Mouse (Mus musculus) embryonic facial prominence, embryonic 13.5 days (tissue): ENCODE measurements around the gene Mpp3. TPM values are rescaled to one million over a fixed set of nuclear protein-coding genes. Genes with fewer than 3 reads are reported as not detected.

Source experiments
- ATAC-seq: fragments of 200-750 bp; cut with Nextera tagmentation; 2 replicates; pipeline ENCODE4 v1.8.0; 2017; ENCODE audit warnings: low read depth; ENCODE audit not compliant: insufficient number of reproducible peaks, insufficient read depth, low FRiP score, low TSS enrichment
- H3K27ac ChIP-seq: fragments of 300-500 bp; sonication (generic); 2 replicates; pipeline ENCODE4 v1.5.1; 2015; ENCODE audit warnings: moderate library complexity, mild to moderate bottlenecking, inconsistent platforms
- H3K27me3 ChIP-seq: fragments of 300-500 bp; sonication (generic); 2 replicates; pipeline ENCODE4 v1.6.1; 2015; ENCODE audit warnings: mild to moderate bottlenecking, inconsistent platforms
- H3K36me3 ChIP-seq: fragments of 300-500 bp; sonication (generic); 2 replicates; pipeline ENCODE4 v1.6.1; 2015; ENCODE audit warnings: mild to moderate bottlenecking, inconsistent platforms
- H3K4me1 ChIP-seq: fragments of 300-500 bp; sonication (generic); 2 replicates; pipeline ENCODE4 v1.6.1; 2015; ENCODE audit warnings: inconsistent platforms
- H3K4me2 ChIP-seq: fragments of 300-500 bp; sonication (generic); 2 replicates; pipeline ENCODE4 v1.6.1; 2015; ENCODE audit warnings: moderate library complexity, mild to moderate bottlenecking, inconsistent platforms
- H3K4me3 ChIP-seq: fragments of 300-500 bp; sonication (generic); 2 replicates; pipeline ENCODE4 v1.5.1; 2015; ENCODE audit warnings: mild to moderate bottlenecking, inconsistent platforms
- H3K9ac ChIP-seq: fragments of 300-500 bp; sonication (generic); 2 replicates; pipeline ENCODE4 v1.6.1; 2015; ENCODE audit warnings: mild to moderate bottlenecking, inconsistent platforms
- H3K9me3 ChIP-seq: fragments of 300-500 bp; sonication (generic); 2 replicates; pipeline ENCODE4 v1.6.1; 2016; ENCODE audit warnings: inconsistent platforms
- WGBS: fragments of 180-500 bp; shearing (Covaris S2); methylation state at CpG from one replicate; pipeline ENCODE4 v1.1.7; 2015; ENCODE audit warnings: mixed read lengths; 5-methylcytosine and 5-hydroxymethylcytosine counted together
- polyA plus RNA-seq: library from polyadenylated mRNA; unstranded; fragments of >200 nt; fragmentation: Nextera tagmentation; extraction: Ambion mirVana; gene quantifications from 2 replicates; pipeline ENCODE4 v1.2.1, GENCODE M21; 2015

The Mpp3 gene
- polyA plus RNA-seq, 1 experiment from 2014 or later, result 4.3 TPM

- H3K9me3 ChIP-seq, result no peaks in the 10 kb centered on the region
- no peak overlapping the region for H3K27ac ChIP-seq
- H3K4me2 ChIP-seq, result peak overlapping the region; percentile 97
- H3K9ac ChIP-seq, result peak overlapping the region; percentile 66
- peaks cover 86% of the 10 kb centered on the region for H3K27me3 ChIP-seq
- WGBS, result under 1% methylated on average over 78 of the region's 78 CpGs
- H3K4me1 ChIP-seq, result peaks cover 25% of the 10 kb centered on the region
- H3K4me3 ChIP-seq, result peak overlapping the region; percentile 55
- ATAC-seq, result no peak
- H3K36me3 ChIP-seq, result no peaks in the 10 kb centered on the region
Observed at GRCm38 (mm10) chr11:101963473-101964291, 64.6 kb downstream of the Mpp3 start.

- 2% methylated on average over 11 of the region's 11 CpGs for WGBS
- Histone ChIP-seq H3K36me3 (no peaks in the 10 kb centered on the region), H3K9me3 (no peaks in the 10 kb centered on the region), H3K4me2 (peak overlapping the region; percentile 97), H3K27me3 (peaks cover 80% of the 10 kb centered on the region), H3K4me3 (peak overlapping the region; percentile 55), H3K27ac (no peak overlapping the region), H3K9ac (peak overlapping the region; percentile 66; the same call in 1 of the 2 replicates), H3K4me1 (peaks cover 25% of the 10 kb centered on the region)
- no peak for ATAC-seq
Observed at GRCm38 (mm10) chr11:101963043-101963442, 65.2 kb downstream of the Mpp3 start.

- Histone ChIP-seq H3K36me3 (no peaks in the 10 kb centered on the region), H3K4me2 (no peak overlapping the region), H3K9me3 (no peaks in the 10 kb centered on the region), H3K27me3 (peaks cover 32% of the 10 kb centered on the region), H3K27ac (no peak overlapping the region), H3K4me3 (no peak overlapping the region), H3K9ac (no peak overlapping the region), H3K4me1 (peaks cover 15% of the 10 kb centered on the region)
- ATAC-seq, result no peak
- 63% methylated on average over 5 of the region's 5 CpGs for WGBS
Observed at GRCm38 (mm10) chr11:101957476-101957875, 70.8 kb downstream of the Mpp3 start.

GRCm38 (mm10) chr11:101953441-101953840, 74.8 kb downstream of the Mpp3 start:
- peaks cover 8% of the 10 kb centered on the region; the same call in 1 of the 2 replicates for H3K27me3 ChIP-seq
- H3K4me3 ChIP-seq, result no peak overlapping the region
- no peak overlapping the region for H3K4me2 ChIP-seq
- no peaks in the 10 kb centered on the region for H3K36me3 ChIP-seq
- WGBS, result 62% methylated on average over 4 of the region's 4 CpGs
- no peaks in the 10 kb centered on the region for H3K9me3 ChIP-seq
- no peak overlapping the region for H3K9ac ChIP-seq
- 0 out of 2 replicates have a peak overlapping the region, but pooled peaks have one; percentile 1 for H3K27ac ChIP-seq
- peaks cover 15% of the 10 kb centered on the region for H3K4me1 ChIP-seq
- no peak for ATAC-seq

GRCm38 (mm10) chr11:101952541-101953341, 75.5 kb downstream of the Mpp3 start:
- ATAC-seq, result no peak
- H3K27ac ChIP-seq, result 0 out of 2 replicates have a peak overlapping the region, but pooled peaks have one; percentile 1
- peaks cover 8% of the 10 kb centered on the region; the same call in 1 of the 2 replicates for H3K27me3 ChIP-seq
- H3K9me3 ChIP-seq, result no peaks in the 10 kb centered on the region
- no peaks in the 10 kb centered on the region for H3K36me3 ChIP-seq
- no peak overlapping the region for H3K9ac ChIP-seq
- peak overlapping the region; percentile 39; the same call in 1 of the 2 replicates for H3K4me2 ChIP-seq
- no peak overlapping the region for H3K4me3 ChIP-seq
- peaks cover 15% of the 10 kb centered on the region for H3K4me1 ChIP-seq
- 22% methylated on average over 24 of the region's 24 CpGs for WGBS

GRCm38 (mm10) chr11:101950021-101950420, 78.2 kb downstream of the Mpp3 start:
- no peaks in the 10 kb centered on the region for H3K36me3 ChIP-seq
- H3K9ac ChIP-seq, result no peak overlapping the region
- no peak for ATAC-seq
- no peak overlapping the region for H3K27ac ChIP-seq
- no peaks in the 10 kb centered on the region for H3K9me3 ChIP-seq
- WGBS, result 88% methylated on average over 5 of the region's 5 CpGs
- peaks cover 15% of the 10 kb centered on the region for H3K4me1 ChIP-seq
- H3K4me2 ChIP-seq, result no peak overlapping the region
- H3K27me3 ChIP-seq, result no peaks in the 10 kb centered on the region; the same call in 1 of the 2 replicates
- H3K4me3 ChIP-seq, result no peak overlapping the region

Other genes with a start within 250 kb of the Mpp3 start
- gene Etv4, start 243.1 kb downstream of the Mpp3 start, polyA plus RNA-seq, result 11.1 and 13.2 TPM in 2 replicates
- 4.3 and 6.3 TPM in 2 replicates for gene Meox1, start 134.1 kb downstream of the Mpp3 start, polyA plus RNA-seq
- gene Sost, start 61.4 kb downstream of the Mpp3 start, polyA plus RNA-seq, result 0.41 and 0.42 TPM in 2 replicates
- not detected in 2 replicates for gene Cfap97d1, start 44.2 kb downstream of the Mpp3 start, polyA plus RNA-seq
- gene Dusp3, start 41.4 kb downstream of the Mpp3 start, polyA plus RNA-seq, result 12.1 and 14.0 TPM in 2 replicates
- 0.45 and 0.66 TPM in 2 replicates for gene Cd300lg, start 13.0 kb upstream of the Mpp3 start, polyA plus RNA-seq
- gene Mpp2, start 60.1 kb upstream of the Mpp3 start, polyA plus RNA-seq, result 9.8 and 10.3 TPM in 2 replicates
- gene Ppy, start 72.9 kb upstream of the Mpp3 start, polyA plus RNA-seq, result not detected in 2 replicates
- gene Pyy, start 79.4 kb upstream of the Mpp3 start, polyA plus RNA-seq, result not detected in 2 replicates
- 0.32 TPM in 1 of 2 replicates, not detected in the other for gene Nags, start 117.1 kb upstream of the Mpp3 start, polyA plus RNA-seq
- gene Tmem101, start 127.9 kb upstream of the Mpp3 start, polyA plus RNA-seq, result 45.4 and 45.5 TPM in 2 replicates
- gene Lsm12, start 156.8 kb upstream of the Mpp3 start, polyA plus RNA-seq, result 125 and 159 TPM in 2 replicates
- 27.6 and 28.3 TPM in 2 replicates for gene G6pc3, start 161.2 kb upstream of the Mpp3 start, polyA plus RNA-seq
- gene Hdac5, start 201.7 kb upstream of the Mpp3 start, polyA plus RNA-seq, result 80.5 and 84.4 TPM in 2 replicates
- gene BC030867, start 220.4 kb upstream of the Mpp3 start, polyA plus RNA-seq, result 18.3 and 19.7 TPM in 2 replicates
- 0.11 and 0.18 TPM in 2 replicates for gene Asb16, start 240.3 kb upstream of the Mpp3 start, polyA plus RNA-seq